Mouse (Mus musculus) stomach, embryonic 16.5 days (tissue): ENCODE data around the gene Adgrb3. TPM values are rescaled to one million over a fixed set of nuclear protein-coding genes. Genes with fewer than 3 reads are reported as not detected.

ENCODE experiments used
- ATAC-seq: fragments of 200-750 bp; cut with Nextera tagmentation; 2 replicates; pipeline ENCODE4 v1.8.0; 2017; ENCODE audit warnings: moderate number of reproducible peaks, moderate TSS enrichment; ENCODE audit not compliant: insufficient read depth, low FRiP score
- H3K27ac ChIP-seq: fragments of 300-500 bp; sonication (generic); 2 replicates; pipeline ENCODE4 v1.5.1; 2014; ENCODE audit warnings: low read length
- H3K27me3 ChIP-seq: fragments of 300-500 bp; sonication (generic); 2 replicates; pipeline ENCODE4 v1.6.1; 2014; ENCODE audit warnings: low read length, control low read depth, mixed read lengths; ENCODE audit not compliant: control insufficient read depth, insufficient read depth
- H3K36me3 ChIP-seq: fragments of 300-500 bp; sonication (generic); 2 replicates; pipeline ENCODE4 v1.6.1; 2014; ENCODE audit warnings: low read length; ENCODE audit not compliant: control insufficient read depth, insufficient read depth
- H3K4me1 ChIP-seq: fragments of 300-500 bp; sonication (generic); 2 replicates; pipeline ENCODE4 v1.6.1; 2014; ENCODE audit warnings: low read length, control low read depth, mixed read lengths; ENCODE audit not compliant: control insufficient read depth, insufficient read depth
- H3K4me2 ChIP-seq: fragments of 300-500 bp; sonication (generic); 2 replicates; pipeline ENCODE4 v1.6.1; 2014; ENCODE audit warnings: low read depth, low read length, mixed read lengths
- H3K4me3 ChIP-seq: fragments of 300-500 bp; sonication (generic); replicated peaks from 2 replicates; pipeline ENCODE4 v1.5.1; 2014; ENCODE audit warnings: mild to moderate bottlenecking, low read length
- H3K9ac ChIP-seq: fragments of 300-500 bp; sonication (generic); 2 replicates; pipeline ENCODE4 v1.6.1; 2014; ENCODE audit warnings: low read length
- H3K9me3 ChIP-seq: fragments of 300-500 bp; sonication (generic); replicated peaks from 2 replicates; pipeline ENCODE4 v1.6.1; 2016; ENCODE audit warnings: low read length, control low read depth; ENCODE audit not compliant: control insufficient read depth
- WGBS: fragments of 180-500 bp; shearing (Covaris S2); extraction: QIAGEN DNeasy Blood & Tissue Kit; methylation state at CpG from one replicate; pipeline ENCODE4 v1.1.7; 2014; 5-methylcytosine and 5-hydroxymethylcytosine counted together
- polyA plus RNA-seq: library from polyadenylated mRNA; unstranded; fragments of >200 nt; fragmentation: Nextera tagmentation; extraction: Ambion mirVana; gene quantifications from 2 replicates; pipeline ENCODE4 v1.2.1, GENCODE M21; 2015

The Adgrb3 gene
- polyA plus RNA-seq, 1 experiment from 2014 or later, result 4.5 TPM

DNA sequence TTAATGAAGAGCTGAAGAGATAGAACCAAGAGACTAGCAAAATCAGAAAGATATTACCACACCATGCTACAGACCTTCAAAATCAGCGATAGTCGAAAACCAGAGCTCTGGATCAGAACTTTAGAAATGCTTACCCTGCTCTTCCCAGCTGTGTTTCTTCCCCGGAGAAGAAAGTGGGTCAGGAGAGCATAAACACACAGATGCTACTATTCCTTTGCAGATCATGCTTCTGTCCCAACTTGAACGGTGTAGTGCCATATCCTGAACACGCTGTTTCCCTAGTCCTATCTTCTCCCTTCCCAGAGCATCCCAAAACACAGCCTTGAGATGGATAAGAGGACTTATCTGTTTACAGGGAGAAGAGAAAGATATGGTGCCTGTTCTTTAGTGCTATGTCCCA is 662.4 kb downstream of the Adgrb3 start:
- ATAC-seq, result no peak
- no peak overlapping the region for H3K4me3 ChIP-seq
- H3K27ac ChIP-seq, result no peak overlapping the region
- H3K9me3 ChIP-seq, result no peaks in the 10 kb centered on the region
- no peaks in the 10 kb centered on the region for H3K4me1 ChIP-seq
- H3K9ac ChIP-seq, result no peak overlapping the region
- H3K36me3 ChIP-seq, result no peaks in the 10 kb centered on the region
- WGBS, result 90% methylated on average over 5 of the region's 5 CpGs
- H3K27me3 ChIP-seq, result no peaks in the 10 kb centered on the region
- no peak overlapping the region for H3K4me2 ChIP-seq

DNA sequence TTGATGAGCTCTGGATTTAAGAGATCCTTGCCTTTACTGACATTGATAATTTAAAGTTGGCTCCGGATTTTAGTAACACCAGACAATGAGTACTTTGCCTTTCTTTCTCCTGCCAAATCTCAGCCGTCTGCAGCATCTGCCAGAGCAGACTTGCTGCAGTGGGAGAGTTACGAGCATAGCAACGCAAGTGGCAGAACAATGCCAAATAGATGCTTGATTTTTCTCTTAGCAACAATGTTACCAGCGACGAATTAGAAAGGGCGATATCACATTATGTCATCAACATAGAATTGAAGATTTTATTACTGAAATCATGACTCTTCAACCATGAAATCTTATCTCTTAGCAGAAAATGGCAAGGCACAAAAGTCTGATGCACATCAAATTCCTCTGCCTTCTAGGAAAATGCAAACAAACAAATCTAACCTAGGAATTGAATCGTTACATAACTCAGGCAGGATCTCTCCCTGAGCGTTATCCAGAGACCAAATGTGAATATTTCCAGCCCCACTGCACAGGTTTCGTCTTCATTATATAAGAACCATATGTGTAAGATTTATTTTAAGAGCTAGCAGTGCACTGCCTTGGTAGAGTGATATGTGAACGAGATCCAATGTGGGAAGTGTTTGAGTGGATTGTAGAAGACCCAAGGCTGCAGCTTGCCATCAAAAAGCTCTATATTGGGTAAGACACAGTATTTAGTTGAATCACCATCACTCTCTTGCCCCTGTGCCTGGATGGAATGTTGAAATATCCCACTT is 663.3 kb downstream of the Adgrb3 start:
- WGBS, result 72% methylated on average over 11 of the region's 11 CpGs
- no peak for ATAC-seq

DNA sequence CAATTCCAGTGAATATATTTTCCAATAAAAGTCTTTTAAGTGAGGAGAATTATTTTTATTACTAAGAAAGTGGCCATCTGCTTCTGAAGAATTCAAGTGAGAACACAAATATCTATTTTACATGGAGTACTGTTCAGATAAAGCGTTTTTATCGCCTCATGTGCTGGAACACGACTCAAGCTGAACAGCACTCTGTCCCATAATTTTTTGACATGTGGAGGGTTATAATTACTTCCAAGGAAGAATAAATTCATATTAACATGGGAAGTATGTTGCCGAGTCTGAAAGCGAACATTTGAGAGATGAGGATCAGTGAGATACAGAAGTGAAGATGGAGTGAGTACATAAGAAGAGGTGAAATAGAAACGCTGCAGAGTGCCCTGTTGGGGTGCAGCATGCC is 665.9 kb downstream of the Adgrb3 start:
- WGBS, result 79% methylated on average over 6 of the region's 6 CpGs
- no peaks in the 10 kb centered on the region for H3K4me1 ChIP-seq
- no peaks in the 10 kb centered on the region for H3K27me3 ChIP-seq
- H3K36me3 ChIP-seq, result no peaks in the 10 kb centered on the region
- H3K27ac ChIP-seq, result no peak overlapping the region
- no peaks in the 10 kb centered on the region for H3K9me3 ChIP-seq
- H3K4me2 ChIP-seq, result no peak overlapping the region
- no peak overlapping the region for H3K4me3 ChIP-seq
- H3K9ac ChIP-seq, result no peak overlapping the region
- ATAC-seq, result no peak

More for the DNA sequence above, 663.3 kb downstream of the Adgrb3 start:
- Histone ChIP-seq H3K4me1 (no peaks in the 10 kb centered on the region), H3K4me3 (no peak overlapping the region), H3K27ac (no peak overlapping the region), H3K9ac (no peak overlapping the region), H3K9me3 (no peaks in the 10 kb centered on the region), H3K36me3 (no peaks in the 10 kb centered on the region), H3K4me2 (no peak overlapping the region), H3K27me3 (no peaks in the 10 kb centered on the region)

DNA sequence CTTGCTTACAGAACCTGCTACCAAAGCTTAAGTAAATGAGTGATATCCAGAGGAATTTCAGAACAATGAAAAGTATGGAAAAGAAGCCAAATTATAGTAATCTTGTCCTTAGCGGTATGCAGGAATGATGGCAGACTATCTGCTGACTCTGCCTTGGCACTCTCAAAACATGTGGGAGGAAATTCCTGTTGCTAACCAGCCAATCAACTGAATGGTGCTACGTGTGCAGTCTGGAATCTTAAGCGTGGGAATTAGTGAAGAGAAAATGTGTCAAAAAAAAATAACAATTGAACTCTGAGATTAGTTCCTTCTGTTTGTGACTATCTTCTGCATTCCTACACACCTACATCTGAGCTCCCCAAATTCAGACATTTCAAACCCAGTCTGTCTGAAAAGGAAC is 683.3 kb downstream of the Adgrb3 start:
- Histone ChIP-seq H3K36me3 (no peaks in the 10 kb centered on the region), H3K4me2 (no peak overlapping the region)
- no peak for ATAC-seq

DNA sequence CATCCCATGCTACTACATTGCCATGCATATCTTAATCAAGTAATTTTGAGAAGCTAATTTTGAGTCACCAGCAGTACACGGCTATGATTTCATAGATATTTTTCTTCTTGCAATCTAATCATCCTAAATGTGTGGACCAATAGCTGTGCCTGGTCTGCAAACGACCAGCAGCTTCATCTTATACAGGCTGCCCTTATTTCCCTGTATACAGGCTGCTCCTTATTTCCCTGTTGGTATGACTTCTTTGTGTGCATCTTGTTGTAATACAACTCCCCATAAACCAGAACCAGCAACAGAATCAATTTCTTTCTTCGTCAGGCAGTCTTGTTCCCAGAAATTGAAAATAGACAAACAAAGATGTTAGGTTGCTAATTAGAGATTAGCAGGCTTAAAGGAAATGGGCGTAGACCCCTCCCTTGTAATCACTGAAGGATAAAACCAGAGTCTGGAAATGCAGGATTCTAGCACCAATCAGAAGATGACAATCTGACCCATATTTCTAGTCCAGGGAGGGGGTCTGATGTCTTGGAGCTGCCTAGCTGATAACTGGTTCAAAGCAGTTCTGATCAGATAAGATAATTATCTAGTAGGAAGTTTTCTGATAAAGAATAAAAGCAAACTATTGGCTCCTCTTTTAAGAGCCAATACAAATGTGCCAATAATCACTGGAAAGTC is 697.2 kb downstream of the Adgrb3 start:
- no peak overlapping the region for H3K27ac ChIP-seq
- H3K36me3 ChIP-seq, result no peaks in the 10 kb centered on the region
- ATAC-seq, result no peak
- H3K9ac ChIP-seq, result no peak overlapping the region
- no peaks in the 10 kb centered on the region for H3K4me1 ChIP-seq
- no peaks in the 10 kb centered on the region for H3K27me3 ChIP-seq
- no peaks in the 10 kb centered on the region for H3K9me3 ChIP-seq
- H3K4me2 ChIP-seq, result no peak overlapping the region
- 66% methylated on average over 4 of the region's 4 CpGs for WGBS
- H3K4me3 ChIP-seq, result no peak overlapping the region

More for the DNA sequence above, 683.3 kb downstream of the Adgrb3 start:
- H3K27ac ChIP-seq, result no peak overlapping the region
- H3K9ac ChIP-seq, result no peak overlapping the region
- no peaks in the 10 kb centered on the region for H3K4me1 ChIP-seq
- no peak overlapping the region for H3K4me3 ChIP-seq
- H3K9me3 ChIP-seq, result no peaks in the 10 kb centered on the region
- 66% methylated on average over 3 of the region's 3 CpGs for WGBS
- no peaks in the 10 kb centered on the region for H3K27me3 ChIP-seq

DNA sequence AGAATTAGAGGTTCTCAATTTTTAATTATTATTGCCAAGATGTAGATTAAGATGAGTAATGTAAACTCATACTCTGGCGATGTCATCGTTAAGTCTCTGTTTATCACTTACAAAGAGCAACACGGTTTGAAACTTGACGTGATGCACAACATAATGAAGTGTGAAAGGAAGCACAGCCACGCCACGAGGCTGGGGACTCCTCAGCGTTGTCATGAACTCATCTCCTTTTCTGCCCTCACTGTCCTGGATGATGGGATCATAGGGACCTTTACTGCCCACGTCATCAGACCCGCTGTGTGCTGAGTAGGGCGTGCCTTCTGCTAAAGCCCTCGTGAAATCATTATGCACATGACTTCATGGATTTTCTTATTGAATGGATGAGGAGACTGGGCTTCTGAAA is 714.0 kb downstream of the Adgrb3 start:
- H3K36me3 ChIP-seq, result no peaks in the 10 kb centered on the region
- no peak overlapping the region for H3K27ac ChIP-seq
- 74% methylated on average over 11 of the region's 11 CpGs for WGBS
- no peak for ATAC-seq
- no peak overlapping the region for H3K9ac ChIP-seq
- H3K4me2 ChIP-seq, result no peak overlapping the region
- no peaks in the 10 kb centered on the region for H3K27me3 ChIP-seq
- no peaks in the 10 kb centered on the region for H3K4me1 ChIP-seq
- H3K4me3 ChIP-seq, result no peak overlapping the region
- no peaks in the 10 kb centered on the region for H3K9me3 ChIP-seq

DNA sequence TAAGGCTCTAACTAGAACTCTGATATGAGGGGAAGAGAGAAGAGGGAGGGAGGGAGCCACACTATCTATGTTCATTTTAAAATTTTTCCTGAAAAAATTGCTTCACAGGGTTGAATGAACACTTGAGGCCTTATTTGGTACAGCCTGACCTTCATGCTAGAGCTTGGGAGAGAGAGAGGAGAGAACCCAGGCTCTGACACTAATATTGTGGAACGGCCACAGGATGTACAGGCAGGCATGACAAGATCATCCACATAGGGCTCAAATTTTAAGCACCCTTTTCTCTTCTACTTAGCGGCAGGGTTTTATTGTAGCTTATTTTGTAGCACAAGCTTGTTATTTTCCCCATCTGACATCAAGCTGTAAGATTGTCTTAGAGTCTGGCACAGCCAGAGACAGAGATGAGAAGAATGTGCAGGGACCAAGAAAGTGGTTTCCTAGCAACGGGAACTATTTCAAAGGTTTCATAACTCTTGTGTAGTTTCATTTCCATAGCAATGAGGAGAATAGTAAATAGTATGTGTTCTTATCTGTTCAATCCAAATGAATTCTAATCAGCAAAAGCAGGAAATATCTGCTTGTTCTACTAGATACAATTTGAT is 721.9 kb downstream of the Adgrb3 start:
- no peak for ATAC-seq
- Histone ChIP-seq H3K4me1 (no peaks in the 10 kb centered on the region), H3K4me2 (no peak overlapping the region), H3K9ac (no peak overlapping the region), H3K36me3 (no peaks in the 10 kb centered on the region), H3K4me3 (no peak overlapping the region), H3K27me3 (no peaks in the 10 kb centered on the region), H3K9me3 (no peaks in the 10 kb centered on the region), H3K27ac (no peak overlapping the region)
- 72% methylated on average over 3 of the region's 3 CpGs for WGBS

DNA sequence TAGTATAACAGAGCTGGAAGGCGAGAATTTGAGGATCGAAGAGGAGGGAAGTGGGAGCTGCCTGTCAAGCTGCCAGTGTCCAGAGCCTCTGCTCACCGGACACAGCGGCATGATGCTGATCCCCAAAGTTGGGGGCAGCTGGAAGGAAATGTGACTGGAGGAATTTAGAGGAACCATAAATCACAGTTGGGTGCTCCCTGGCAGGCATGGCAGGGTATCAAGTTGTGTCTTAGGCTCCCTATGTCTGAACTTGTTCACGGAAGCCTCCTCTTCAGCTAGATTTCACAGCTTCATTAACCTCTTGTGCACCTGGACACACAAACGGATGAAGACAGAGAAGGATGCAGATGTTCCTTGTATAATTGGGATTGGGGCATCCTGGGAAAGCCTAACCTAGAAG is 722.8 kb downstream of the Adgrb3 start:
- H3K9ac ChIP-seq, result no peak overlapping the region
- 54% methylated on average over 6 of the region's 6 CpGs for WGBS
- no peaks in the 10 kb centered on the region for H3K36me3 ChIP-seq
- no peaks in the 10 kb centered on the region for H3K9me3 ChIP-seq
- H3K4me1 ChIP-seq, result no peaks in the 10 kb centered on the region
- no peak overlapping the region for H3K4me3 ChIP-seq
- no peak for ATAC-seq
- no peak overlapping the region for H3K27ac ChIP-seq
- no peak overlapping the region for H3K4me2 ChIP-seq
- no peaks in the 10 kb centered on the region for H3K27me3 ChIP-seq

DNA sequence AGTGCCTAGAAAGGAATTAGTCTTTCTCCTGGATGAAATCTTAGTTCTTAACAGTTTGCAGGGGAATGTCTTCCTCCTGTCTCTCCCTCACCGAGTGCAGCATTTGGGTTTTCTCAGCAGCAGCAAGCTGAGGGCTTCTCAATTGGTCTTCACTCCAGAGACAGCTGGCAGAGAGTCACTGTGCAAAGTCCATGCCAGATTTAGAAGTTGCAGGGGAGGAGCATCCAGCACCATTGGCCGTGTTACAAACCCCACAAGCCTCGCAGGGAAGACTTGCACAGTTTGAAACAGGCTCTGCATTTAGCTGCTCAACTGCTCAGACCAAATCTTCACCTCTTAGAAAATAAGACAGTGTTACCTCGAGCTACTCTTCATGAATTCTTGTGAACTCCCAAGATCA is 724.1 kb downstream of the Adgrb3 start:
- H3K4me3 ChIP-seq, result no peak overlapping the region
- no peak overlapping the region for H3K9ac ChIP-seq
- H3K27ac ChIP-seq, result no peak overlapping the region
- 35% methylated on average over 4 of the region's 4 CpGs for WGBS
- H3K27me3 ChIP-seq, result no peaks in the 10 kb centered on the region
- ATAC-seq, result peak; percentile 85
- H3K9me3 ChIP-seq, result no peaks in the 10 kb centered on the region
- no peaks in the 10 kb centered on the region for H3K4me1 ChIP-seq
- no peaks in the 10 kb centered on the region for H3K36me3 ChIP-seq
- no peak overlapping the region for H3K4me2 ChIP-seq
